Mouse (Mus musculus): ENCODE data around the gene Arfgef3. TPM values are rescaled to one million over a fixed set of nuclear protein-coding genes. Genes with fewer than 3 reads are reported as not detected.

Gene Arfgef3
- polyA plus RNA-seq, 1 experiment from 2014 or later, result 3.2 TPM

- no peak overlapping the region for H3K9ac ChIP-seq (ENCODE audit: low read length)
- H3K27me3 ChIP-seq (ENCODE audit: control insufficient read depth, insufficient read depth, low read length), result no peaks in the 10 kb centered on the region
- no peak for ATAC-seq (ENCODE audit: insufficient read depth, low FRiP score)
- H3K4me1 ChIP-seq (ENCODE audit: control insufficient read depth, insufficient read depth, low read length), result no peaks in the 10 kb centered on the region
- no peak overlapping the region for H3K4me3 ChIP-seq (replicated peaks; ENCODE audit: low read length)
- WGBS, result 67% methylated on average over 8 of the region's 8 CpGs
- H3K36me3 ChIP-seq (ENCODE audit: control insufficient read depth, insufficient read depth, low read length), result peaks cover 5% of the 10 kb centered on the region; the same call in 1 of the 2 replicates
- no peak overlapping the region for H3K27ac ChIP-seq (ENCODE audit: low read length)
- H3K4me2 ChIP-seq (ENCODE audit: low read depth, low read length), result no peak overlapping the region
- no peaks in the 10 kb centered on the region for H3K9me3 ChIP-seq (replicated peaks; ENCODE audit: control insufficient read depth, low read length)
These were observed 211.5 kb downstream of the Arfgef3 start for GRCm38 (mm10) chr10:18532293-18532692.

Other genes with a start within 250 kb of the Arfgef3 start
- 56.3 and 82.2 TPM in 2 replicates for gene Hebp2, start 197.9 kb downstream of the Arfgef3 start, polyA plus RNA-seq (2015; fragmentation: Nextera tagmentation; extraction: Ambion mirVana)
- gene Gm4922, start 42.8 kb upstream of the Arfgef3 start, polyA plus RNA-seq (2015; fragmentation: Nextera tagmentation; extraction: Ambion mirVana), result 0.13 TPM in 1 of 2 replicates, not detected in the other
- 465 and 640 TPM in 2 replicates for gene Perp, start 101.1 kb upstream of the Arfgef3 start, polyA plus RNA-seq (2015; fragmentation: Nextera tagmentation; extraction: Ambion mirVana)